Mouse (Mus musculus) heart, embryonic 16.5 days (tissue): ENCODE data around the gene 4921507P07Rik. TPM values are rescaled to one million over a fixed set of nuclear protein-coding genes. Genes with fewer than 3 reads are reported as not detected.
A peak's percentile ranks its signal among the peaks of the same experiment; 100 is the strongest.

Experiments
- ATAC-seq: fragments of 200-750 bp; cut with Nextera tagmentation; replicated peaks from 2 replicates; pipeline ENCODE4 v1.8.0; 2017; ENCODE audit warnings: moderate number of reproducible peaks; ENCODE audit not compliant: insufficient read depth, low FRiP score; ENCODE audit errors: extremely low read depth
- H3K27ac ChIP-seq: fragments of 300-500 bp; sonication (generic); 2 replicates; pipeline ENCODE4 v1.5.1; 2014; ENCODE audit warnings: mild to moderate bottlenecking, low read length, control low read depth, moderate library complexity
- H3K27me3 ChIP-seq: fragments of 300-500 bp; sonication (generic); 2 replicates; pipeline ENCODE4 v1.6.1; 2014; ENCODE audit warnings: low read length, mixed read lengths; ENCODE audit not compliant: control insufficient read depth, insufficient read depth
- H3K36me3 ChIP-seq: fragments of 300-500 bp; sonication (generic); 2 replicates; pipeline ENCODE4 v1.6.1; 2014; ENCODE audit not compliant: control insufficient read depth, insufficient read depth
- H3K4me1 ChIP-seq: fragments of 300-500 bp; sonication (generic); 2 replicates; pipeline ENCODE4 v1.6.1; 2014; ENCODE audit warnings: low read length, mixed read lengths; ENCODE audit not compliant: control insufficient read depth, insufficient read depth
- H3K4me2 ChIP-seq: fragments of 300-500 bp; sonication (generic); 2 replicates; pipeline ENCODE4 v1.6.1; 2014; ENCODE audit warnings: low read depth, mild to moderate bottlenecking, control low read depth, low read length
- H3K4me3 ChIP-seq: fragments of 300-500 bp; sonication (generic); 2 replicates; pipeline ENCODE4 v1.5.1; 2014; ENCODE audit warnings: mild to moderate bottlenecking, control low read depth, low read length
- H3K9ac ChIP-seq: fragments of 300-500 bp; sonication (generic); 2 replicates; pipeline ENCODE4 v1.6.1; 2014; ENCODE audit warnings: low read length, control low read depth
- H3K9me3 ChIP-seq: fragments of 300-500 bp; sonication (generic); replicated peaks from 2 replicates; pipeline ENCODE4 v1.6.1; 2016; ENCODE audit warnings: low read length; ENCODE audit not compliant: control insufficient read depth
- WGBS: fragments of 180-500 bp; shearing (Covaris S2); extraction: QIAGEN DNeasy Blood & Tissue Kit; methylation state at CpG from one replicate; pipeline ENCODE4 v1.1.7; 2014; 5-methylcytosine and 5-hydroxymethylcytosine counted together
- microRNA-seq: library from miRNA; unstranded; fragments of <30 nt; microRNA quantifications from one replicate; pipeline ENCODE4, GENCODE M21; 2017
- polyA plus RNA-seq: library from polyadenylated mRNA; unstranded; fragments of >200 nt; fragmentation: Nextera tagmentation; extraction: Ambion mirVana; gene quantifications from 2 replicates; pipeline ENCODE4 v1.2.1, GENCODE M21; 2015

The 4921507P07Rik gene
- polyA plus RNA-seq, 1 experiment from 2014 or later: 0.32 TPM

DNA sequence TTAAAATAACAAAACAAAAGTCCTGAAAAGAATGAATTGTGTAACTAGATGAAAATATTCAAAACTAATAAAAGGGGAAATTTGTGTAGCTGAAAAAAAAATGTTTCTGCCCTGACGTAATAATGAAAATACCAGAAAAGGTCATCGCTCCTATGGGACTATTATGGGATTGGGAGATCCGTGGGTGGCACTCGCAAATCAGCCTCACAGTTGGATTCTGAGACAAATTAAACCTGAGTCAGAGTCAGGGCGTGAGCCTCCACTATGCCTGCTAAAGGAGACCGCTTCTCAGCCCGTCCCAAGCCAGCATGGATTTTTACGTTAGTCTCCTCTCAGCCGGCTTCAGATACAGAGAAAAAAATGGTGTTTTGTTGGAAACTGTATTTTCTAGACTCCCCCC is 69.0 kb downstream of the 4921507P07Rik start:
- H3K9ac ChIP-seq: no peak overlapping the region
- H3K4me2 ChIP-seq: no peak overlapping the region
- H3K4me3 ChIP-seq: no peak overlapping the region
- no peak for ATAC-seq
- no peaks in the 10 kb centered on the region for H3K36me3 ChIP-seq
- H3K4me1 ChIP-seq: no peaks in the 10 kb centered on the region
- no peaks in the 10 kb centered on the region for H3K27me3 ChIP-seq
- H3K27ac ChIP-seq: no peak overlapping the region
- 77% methylated on average over 9 of the region's 9 CpGs for WGBS
- no peaks in the 10 kb centered on the region for H3K9me3 ChIP-seq

DNA sequence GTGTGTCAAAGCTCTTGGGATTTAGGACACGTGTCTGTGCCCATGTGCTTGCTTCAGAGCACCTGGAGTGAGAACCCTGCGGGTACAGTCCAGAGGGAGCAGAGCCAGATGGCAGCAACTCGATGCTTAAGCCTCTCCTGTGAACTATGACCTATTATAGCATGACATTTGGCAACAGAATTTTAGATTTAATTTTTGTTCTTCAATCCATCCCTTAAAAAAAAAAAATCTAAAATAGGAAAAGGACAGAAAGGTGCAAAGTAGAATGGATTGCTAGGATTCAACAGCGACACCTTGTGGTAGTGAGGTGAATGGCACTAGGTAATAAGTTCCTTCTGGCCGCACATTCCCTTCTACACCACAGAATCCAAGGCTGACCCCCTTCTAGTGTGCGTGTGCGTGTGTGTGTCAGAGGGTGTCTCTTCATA is 69.8 kb downstream of the 4921507P07Rik start:
- ATAC-seq: peak; percentile 23; the same call in 1 of the 2 replicates
- no peaks in the 10 kb centered on the region for H3K27me3 ChIP-seq
- 31% methylated on average over 7 of the region's 7 CpGs for WGBS
- H3K36me3 ChIP-seq: no peaks in the 10 kb centered on the region
- H3K4me1 ChIP-seq: no peaks in the 10 kb centered on the region
- H3K4me3 ChIP-seq: no peak overlapping the region
- H3K4me2 ChIP-seq: no peak overlapping the region
- H3K9ac ChIP-seq: no peak overlapping the region
- H3K27ac ChIP-seq: no peak overlapping the region
- H3K9me3 ChIP-seq: no peaks in the 10 kb centered on the region

DNA sequence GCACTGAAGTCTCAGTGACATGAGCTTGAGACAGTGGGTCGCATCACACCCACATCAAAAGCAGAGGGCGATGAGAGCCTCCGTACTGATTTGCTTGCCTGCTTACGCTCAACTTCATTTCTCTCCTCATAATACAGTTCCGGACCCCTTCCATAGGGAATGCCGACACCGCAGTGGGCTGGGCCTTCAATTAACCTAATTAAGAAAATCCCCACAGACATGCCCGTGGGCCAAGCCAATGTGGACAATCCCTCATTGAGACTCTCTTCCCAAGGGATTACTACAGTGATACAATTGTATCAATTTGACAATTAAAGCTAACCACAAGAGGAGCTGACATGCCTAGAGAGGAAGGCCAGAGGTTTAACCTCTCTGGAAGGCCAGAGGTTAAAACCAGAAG is 70.6 kb downstream of the 4921507P07Rik start:
- Histone ChIP-seq H3K4me2 (no peak overlapping the region), H3K36me3 (no peaks in the 10 kb centered on the region), H3K9me3 (no peaks in the 10 kb centered on the region), H3K4me3 (no peak overlapping the region), H3K27me3 (no peaks in the 10 kb centered on the region), H3K27ac (no peak overlapping the region), H3K9ac (no peak overlapping the region), H3K4me1 (no peaks in the 10 kb centered on the region)
- ATAC-seq: no peak
- WGBS: 84% methylated on average over 8 of the region's 8 CpGs

DNA sequence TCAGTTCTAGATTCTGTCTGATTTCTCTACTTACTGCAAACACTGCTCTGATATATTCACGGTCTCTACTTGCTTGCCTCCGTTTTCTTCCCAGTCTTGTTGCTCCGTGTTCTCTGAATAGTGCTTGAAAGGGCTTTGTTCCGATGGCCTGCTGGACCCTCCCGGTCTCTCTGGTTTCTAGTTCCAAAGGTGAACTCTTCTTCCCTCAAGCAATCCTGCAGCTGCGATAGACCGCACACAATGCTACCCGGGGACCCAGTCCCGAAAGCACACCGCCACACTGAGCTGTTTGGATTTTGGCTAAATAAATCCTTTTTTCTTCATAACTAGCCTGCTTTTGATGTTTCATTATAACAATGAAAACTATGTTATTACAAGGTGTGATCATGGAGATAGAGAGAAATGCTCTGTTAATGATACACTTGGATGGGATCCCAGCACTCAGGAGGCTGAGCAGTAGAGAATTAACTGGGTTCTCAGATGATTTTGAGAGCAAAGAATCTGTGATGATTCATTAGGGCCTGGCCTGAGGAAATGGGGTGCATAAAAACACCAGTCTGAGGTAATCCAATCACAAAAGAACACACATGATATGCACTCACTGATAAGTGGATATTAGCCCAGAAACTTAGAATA is 72.1 kb downstream of the 4921507P07Rik start:
- Histone ChIP-seq H3K27me3 (no peaks in the 10 kb centered on the region), H3K36me3 (no peaks in the 10 kb centered on the region), H3K27ac (no peak overlapping the region), H3K4me3 (no peak overlapping the region), H3K4me1 (no peaks in the 10 kb centered on the region), H3K9me3 (no peaks in the 10 kb centered on the region), H3K9ac (no peak overlapping the region), H3K4me2 (no peak overlapping the region)
- no peak for ATAC-seq
- WGBS: 95% methylated on average over 10 of the region's 10 CpGs

Small RNAs within 50 kb of the gene (microRNA-seq; reads per million reads assigned to microRNA genes)
- gene Mir6371: not detected

Other genes with a start within 250 kb of the 4921507P07Rik start
- gene Osbpl3, start 140.4 kb downstream of the 4921507P07Rik start, polyA plus RNA-seq: 19.4 and 19.7 TPM in 2 replicates
- gene Cycs, start 30.1 kb downstream of the 4921507P07Rik start, polyA plus RNA-seq: 208 and 212 TPM in 2 replicates
- not detected in 2 replicates for gene Npvf, start 57.8 kb upstream of the 4921507P07Rik start, polyA plus RNA-seq